Mouse (Mus musculus): ENCODE results near the gene Ctrb1.
"Not testable (repeated sequence)": the region's sequence is repeated elsewhere in the genome, so short reads cannot be mapped to it uniquely, and the experiment has no call there.

Gene Ctrb1

DNA sequence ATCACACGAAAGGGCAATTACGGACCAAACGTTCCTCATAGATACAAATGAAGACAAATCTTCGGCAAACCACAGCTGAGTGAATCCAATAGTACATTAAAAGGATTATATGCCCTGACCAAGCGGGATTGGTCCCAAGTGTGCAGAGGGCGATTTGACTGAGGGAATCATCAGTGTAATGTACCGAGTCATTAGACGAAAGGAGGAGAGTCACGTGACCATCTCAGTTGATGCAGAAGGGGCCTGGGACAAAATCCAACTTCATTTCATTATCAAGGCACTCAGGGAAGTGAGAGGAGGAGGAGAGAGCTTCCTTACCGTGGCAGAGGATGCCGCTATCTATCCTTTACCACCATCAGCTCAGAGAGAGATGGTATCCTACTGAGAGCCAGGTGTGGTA lies 9.7 kb downstream of the Ctrb1 start:
- DNase-seq (ENCODE audit: low read depth, low spot score) = no peak

DNA sequence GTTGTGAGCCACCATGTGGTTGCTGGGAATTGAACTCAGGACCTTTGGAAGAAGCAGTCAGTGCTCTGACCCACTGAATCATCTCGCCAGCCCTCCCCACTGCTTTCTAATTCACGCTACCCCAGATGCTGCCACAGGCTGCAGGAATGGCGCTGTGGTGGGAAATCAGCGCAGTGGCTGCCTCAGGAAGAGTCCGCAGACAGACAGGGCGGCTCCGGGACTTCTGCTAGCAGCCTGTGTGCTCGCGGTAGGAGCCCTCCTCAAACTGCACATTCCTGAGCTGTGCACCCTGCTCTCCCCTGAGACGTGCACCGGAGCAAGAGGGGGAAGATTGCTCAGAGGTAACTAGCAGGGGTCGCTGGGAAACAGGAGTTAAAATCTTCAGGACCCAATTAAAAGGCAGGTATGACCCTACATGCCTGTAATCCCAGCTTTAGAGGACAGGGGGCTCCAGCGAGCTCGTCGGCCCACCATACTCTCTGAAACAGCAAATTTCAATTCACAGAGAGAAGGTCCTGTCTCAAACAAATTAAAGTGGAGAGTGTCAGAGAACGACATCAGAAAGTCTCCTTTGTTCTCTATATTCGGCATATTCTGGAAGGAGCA lies 10.3 kb downstream of the Ctrb1 start:
- DNase-seq (ENCODE audit: low read depth, low spot score) = peak; percentile 95

GRCm38 (mm10) chr8:111678848-111679247 lies 12.0 kb downstream of the Ctrb1 start:
- no peak for DNase-seq (ENCODE audit: low read depth, low spot score)

DNA sequence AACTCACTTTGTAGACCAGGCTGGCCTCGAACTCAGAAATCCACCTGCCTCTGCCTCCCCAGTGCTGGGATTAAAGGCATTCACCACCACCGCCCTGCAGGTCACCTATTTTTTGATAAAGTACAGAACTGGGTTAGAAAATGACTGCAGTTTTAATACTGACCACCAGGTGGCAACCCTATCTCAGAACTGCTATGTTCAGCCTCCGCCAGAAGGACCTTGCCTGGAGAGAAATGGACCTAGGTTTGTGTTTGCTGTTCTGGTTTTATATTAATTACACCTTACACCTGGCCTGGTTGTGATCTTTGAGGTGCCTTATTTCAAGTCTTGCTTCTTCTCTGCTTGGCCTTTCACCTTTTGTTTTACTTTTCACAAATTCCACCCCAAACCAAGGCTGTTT lies 12.7 kb downstream of the Ctrb1 start:
- peak; percentile 85 for DNase-seq (ENCODE audit: low read depth, low spot score)

- DNase-seq (ENCODE audit: low read depth, low spot score) = peak; percentile 71
These were observed 14.6 kb downstream of the Ctrb1 start for GRCm38 (mm10) chr8:111676237-111676636.

GRCm38 (mm10) chr8:111666751-111667150 lies 24.1 kb downstream of the Ctrb1 start:
- no peak for DNase-seq (ENCODE audit: low read depth, low spot score)

GRCm38 (mm10) chr8:111662473-111662872 lies 28.3 kb downstream of the Ctrb1 start:
- peak; percentile 86 for DNase-seq (ENCODE audit: low read depth, low spot score)

DNA sequence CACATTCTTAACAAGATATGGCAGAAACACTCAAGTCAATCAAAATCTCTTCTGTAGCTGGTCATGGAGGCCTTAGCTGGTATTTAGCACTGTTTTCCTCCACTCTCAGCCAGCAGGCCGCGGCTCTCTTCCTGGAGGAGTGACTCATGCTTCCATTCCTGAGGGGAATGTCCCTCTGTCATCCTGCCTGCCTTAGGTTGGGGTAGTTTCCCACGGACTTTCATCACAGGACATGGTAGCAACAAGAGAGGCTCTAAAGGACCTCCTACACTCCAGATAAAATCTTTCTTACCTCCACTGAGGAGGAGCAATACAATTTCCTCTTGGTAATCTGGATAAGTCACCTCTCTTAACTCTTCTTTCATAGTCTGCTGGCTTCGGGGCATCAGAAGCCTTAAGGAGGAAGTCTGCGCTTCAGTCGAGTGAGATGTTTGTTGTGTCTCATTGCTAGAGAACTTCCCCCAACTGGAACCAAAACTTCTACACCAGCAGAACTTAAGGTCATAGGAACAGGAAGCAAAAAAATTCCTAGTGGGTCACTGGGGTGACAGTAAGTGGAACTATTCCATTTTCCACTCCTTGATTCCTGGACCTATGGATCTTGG lies 31.9 kb downstream of the Ctrb1 start:
- no peak for DNase-seq (ENCODE audit: low read depth, low spot score)

DNA sequence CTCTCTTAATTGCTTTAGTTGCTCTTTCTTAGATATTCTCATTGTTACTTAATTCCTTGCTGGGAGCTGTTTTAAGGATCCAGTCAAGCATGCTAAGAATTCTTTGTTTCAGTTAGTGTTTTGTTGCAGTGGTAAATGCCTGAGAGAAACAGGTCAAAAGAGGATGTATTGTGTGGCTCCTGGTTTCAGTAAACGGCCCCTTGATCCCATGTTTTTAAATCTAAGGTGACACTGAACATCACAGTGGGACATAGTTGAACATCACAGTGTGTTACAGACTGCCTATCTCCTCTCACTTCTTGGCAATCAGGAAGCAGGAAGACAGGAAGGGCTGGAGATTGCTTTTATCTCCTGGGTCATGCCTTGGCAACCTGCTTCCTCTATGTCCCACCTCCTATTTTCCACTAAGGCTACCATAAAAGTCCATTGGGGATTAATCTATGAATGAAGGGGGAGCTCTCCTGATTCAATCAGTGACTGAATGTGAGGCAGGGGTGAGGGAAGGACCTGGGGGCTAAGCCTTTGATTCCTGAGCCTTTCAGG lies 33.4 kb downstream of the Ctrb1 start:
- no peak for DNase-seq (ENCODE audit: low read depth, low spot score)

DNA sequence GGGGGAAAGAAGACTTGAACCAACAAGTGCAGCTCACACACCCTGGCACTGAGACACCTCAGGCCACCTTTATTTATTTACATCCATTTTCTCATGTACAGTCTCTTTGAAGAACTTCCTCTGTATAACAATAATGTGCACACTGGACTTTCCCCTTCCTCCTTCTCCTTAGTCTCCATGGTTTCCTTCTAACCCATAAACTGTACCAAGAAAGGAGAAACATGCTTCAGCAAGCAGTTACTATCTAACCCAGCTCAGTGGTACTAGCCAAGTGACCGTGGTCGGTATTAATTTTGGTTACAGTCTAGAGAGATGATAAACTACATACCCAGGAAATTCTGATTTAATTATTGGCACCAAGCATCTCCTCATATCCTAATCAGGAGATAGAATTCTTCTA lies 37.3 kb downstream of the Ctrb1 start:
- no peak for DNase-seq (ENCODE audit: low read depth, low spot score)

GRCm38 (mm10) chr8:111650651-111651050 lies 40.2 kb downstream of the Ctrb1 start:
- DNase-seq (ENCODE audit: low read depth, low spot score) = peak; percentile 90

DNA sequence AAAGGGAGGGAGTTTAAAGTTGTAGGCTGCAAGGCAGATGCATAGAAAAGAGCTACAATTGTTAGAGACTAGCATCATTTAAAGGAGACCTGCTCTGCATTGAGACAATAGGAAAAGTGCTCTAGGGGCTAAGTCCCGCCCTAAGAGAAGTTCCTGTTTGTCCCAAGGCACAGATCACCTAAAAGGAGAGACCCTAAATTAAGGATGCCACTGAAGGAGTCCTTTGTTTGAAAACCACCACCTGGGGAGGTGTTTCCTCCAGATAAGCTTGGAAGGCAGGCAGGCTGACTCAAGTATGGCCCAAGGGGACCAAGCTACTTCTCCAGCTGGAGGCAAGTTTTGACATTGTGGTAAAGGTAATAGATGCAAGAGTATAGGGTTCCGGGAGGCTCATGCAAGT lies 42.0 kb downstream of the Ctrb1 start:
- peak; percentile 95 for DNase-seq (ENCODE audit: low read depth, low spot score)

DNA sequence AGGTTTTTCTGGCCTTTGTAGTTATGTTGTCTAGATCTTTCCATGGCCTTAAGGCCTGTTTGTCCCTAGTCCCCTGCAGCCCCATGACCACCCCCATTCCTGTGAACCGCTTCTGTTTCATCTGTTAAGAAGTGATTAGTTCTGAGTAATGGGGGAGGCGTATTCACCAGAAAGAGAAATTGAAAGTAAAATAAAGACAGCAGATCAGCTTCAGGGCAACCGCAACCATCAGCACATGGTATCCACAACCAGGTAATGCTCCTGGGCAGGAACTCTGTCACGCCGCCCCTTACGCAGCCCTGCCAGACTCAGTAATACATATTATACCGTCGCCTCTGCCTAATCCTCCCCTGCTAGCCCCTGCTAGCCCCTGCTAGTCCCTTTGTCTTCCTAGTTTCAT lies 45.1 kb downstream of the Ctrb1 start:
- DNase-seq (ENCODE audit: low read depth, low spot score) = no peak

GRCm38 (mm10) chr8:111644286-111645051 lies 46.3 kb downstream of the Ctrb1 start:
- DNase-seq (ENCODE audit: low read depth, low spot score) = not testable (repeated sequence)

DNA sequence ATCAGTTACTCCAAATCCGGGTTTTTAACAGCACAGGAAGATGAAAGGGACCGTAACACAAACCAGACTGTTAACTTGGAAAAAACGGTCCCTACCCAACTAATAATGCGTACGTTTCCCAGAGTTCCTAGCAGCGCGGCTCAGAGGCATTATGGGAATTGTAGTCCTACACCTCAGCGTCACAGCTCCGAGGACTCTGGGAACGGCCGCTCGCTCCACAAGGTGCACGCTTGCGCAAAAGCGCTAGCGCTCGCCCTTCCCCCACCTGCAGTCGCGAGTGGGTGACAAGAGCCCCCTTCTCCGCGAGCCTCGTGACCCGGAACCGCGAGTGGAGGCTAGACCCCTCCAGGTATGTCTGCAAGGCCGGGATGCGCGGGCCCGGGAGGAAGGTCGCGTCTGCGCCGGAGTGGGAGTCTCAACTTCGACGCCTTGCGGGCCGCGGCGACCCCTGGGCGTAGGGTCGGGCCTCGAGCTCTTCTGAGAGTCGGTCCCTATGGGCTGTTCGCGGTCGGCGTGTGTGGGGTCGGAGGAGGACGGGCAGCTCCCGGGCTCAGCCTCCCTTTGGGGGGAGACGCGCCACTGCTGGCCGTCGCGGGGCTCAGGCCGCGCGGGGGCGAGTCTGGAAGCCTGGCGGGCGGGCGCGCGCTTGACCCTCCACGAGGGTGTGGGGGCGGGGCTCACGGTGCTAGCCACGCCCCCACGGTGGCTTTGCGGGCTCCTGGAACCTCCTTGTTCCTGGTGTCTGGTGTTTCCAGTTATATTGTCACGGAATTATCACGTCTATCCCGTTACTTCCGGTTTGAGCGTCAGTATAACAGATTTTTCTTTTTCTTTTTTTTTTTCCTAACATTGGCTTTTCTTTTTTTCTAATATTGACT lies 47.3 kb downstream of the Ctrb1 start, which contains the start of gene Zfp1:
Zfp1 (plus strand) TSS at position 138 of the 878 bp plus-strand sequence.
- peak; percentile 98 for DNase-seq (ENCODE audit: low read depth, low spot score)

DNA sequence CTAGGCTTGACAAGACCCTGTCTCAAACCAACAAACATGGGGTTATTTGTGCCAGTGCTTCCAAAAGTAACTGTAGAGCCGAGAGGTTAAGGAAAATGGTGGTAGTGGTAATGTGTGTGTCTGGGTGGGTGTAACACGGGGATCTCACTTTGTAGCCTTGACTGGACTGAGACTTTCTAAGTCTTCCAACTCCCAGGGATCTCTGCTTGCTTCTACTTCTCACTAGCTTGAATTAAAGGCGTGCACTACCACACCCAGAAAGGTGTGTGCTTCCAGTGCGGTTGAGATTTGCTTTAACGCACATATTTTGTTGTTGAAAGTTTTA lies 47.9 kb downstream of the Ctrb1 start:
- DNase-seq (ENCODE audit: low read depth, low spot score) = no peak

- DNase-seq (ENCODE audit: low read depth, low spot score) = no peak
These were observed 48.3 kb downstream of the Ctrb1 start for GRCm38 (mm10) chr8:111642496-111642895.

DNA sequence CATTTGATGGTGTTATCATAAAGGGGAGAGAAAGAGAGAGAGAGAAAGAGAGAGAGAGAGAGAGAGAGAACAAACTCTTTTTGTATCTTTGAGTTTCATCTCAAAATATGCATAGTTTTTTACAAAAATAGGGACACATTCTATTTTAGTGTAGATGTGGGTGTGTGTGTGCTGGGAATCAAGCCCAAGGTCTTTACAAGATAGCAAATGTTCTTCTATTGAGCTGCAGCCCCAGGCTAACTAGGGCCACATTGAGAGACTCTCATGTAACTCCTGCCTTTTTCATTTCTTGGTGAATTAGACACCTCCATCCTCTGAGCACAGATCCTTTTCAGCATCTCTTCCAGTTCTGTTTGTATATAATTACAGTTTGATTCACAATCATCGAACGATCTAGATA lies 49.7 kb downstream of the Ctrb1 start:
- no peak for DNase-seq (ENCODE audit: low read depth, low spot score)

- no peak for DNase-seq (ENCODE audit: low read depth, low spot score)
These were observed 52.7 kb downstream of the Ctrb1 start for GRCm38 (mm10) chr8:111638086-111638485.
